Mouse (Mus musculus) embryonic facial prominence, embryonic 11.5 days (tissue): ENCODE measurements around the gene Pycr1. TPM values are rescaled to one million over a fixed set of nuclear protein-coding genes. Genes with fewer than 3 reads are reported as not detected.

Experiments
- ATAC-seq: fragments of 200-750 bp; cut with Nextera tagmentation; replicated peaks from 2 replicates; pipeline ENCODE4 v1.8.0; 2017; ENCODE audit warnings: low read depth; ENCODE audit not compliant: insufficient number of reproducible peaks, low FRiP score, low TSS enrichment
- DNase-seq: peaks from one replicate; pipeline ENCODE4 v3.0.0-alpha.2; 2015; ENCODE audit warnings: low spot score
- H3K27ac ChIP-seq: fragments of 300-500 bp; sonication (generic); replicated peaks from 2 replicates; pipeline ENCODE4 v1.5.1; 2014; ENCODE audit warnings: mild to moderate bottlenecking, low read depth, low read length, control low read depth
- H3K27me3 ChIP-seq: fragments of 300-500 bp; sonication (generic); 2 replicates; pipeline ENCODE4 v1.6.1; 2014; ENCODE audit warnings: mild to moderate bottlenecking, low read length, moderate library complexity, mixed read lengths; ENCODE audit not compliant: control insufficient read depth, insufficient read depth
- H3K36me3 ChIP-seq: fragments of 300-500 bp; sonication (generic); replicated peaks from 2 replicates; pipeline ENCODE4 v1.6.1; 2014; ENCODE audit warnings: low read depth, mild to moderate bottlenecking, low read length, moderate library complexity, mixed read lengths; ENCODE audit not compliant: control insufficient read depth, insufficient read depth
- H3K4me1 ChIP-seq: fragments of 300-500 bp; sonication (generic); 2 replicates; pipeline ENCODE4 v1.6.1; 2014; ENCODE audit warnings: low read length, mixed read lengths; ENCODE audit not compliant: control insufficient read depth, insufficient read depth
- H3K4me2 ChIP-seq: fragments of 300-500 bp; sonication (generic); 2 replicates; pipeline ENCODE4 v1.6.1; 2014; ENCODE audit warnings: low read depth, mild to moderate bottlenecking, control low read depth, low read length, moderate library complexity
- H3K4me3 ChIP-seq: fragments of 300-500 bp; sonication (generic); 2 replicates; pipeline ENCODE4 v1.5.1; 2014; ENCODE audit warnings: low read depth, low read length, control low read depth
- H3K9ac ChIP-seq: fragments of 300-500 bp; sonication (generic); replicated peaks from 2 replicates; pipeline ENCODE4 v1.6.1; 2014; ENCODE audit warnings: mild to moderate bottlenecking, control low read depth, low read length
- H3K9me3 ChIP-seq: fragments of 300-500 bp; sonication (generic); replicated peaks from 2 replicates; pipeline ENCODE4 v1.6.1; 2016; ENCODE audit warnings: mild to moderate bottlenecking, low read length, inconsistent platforms, mixed read lengths; ENCODE audit not compliant: control insufficient read depth
- WGBS: fragments of 180-500 bp; shearing (Covaris S2); extraction: QIAGEN DNeasy Blood & Tissue Kit; methylation state at CpG from one replicate; pipeline ENCODE4 v1.1.7; 2014; 5-methylcytosine and 5-hydroxymethylcytosine counted together
- polyA plus RNA-seq: library from polyadenylated mRNA; unstranded; fragments of >200 nt; fragmentation: Nextera tagmentation; extraction: Ambion mirVana; gene quantifications from 2 replicates; pipeline ENCODE4 v1.2.1, GENCODE M21; 2014

The Pycr1 gene
- polyA plus RNA-seq, 1 experiment from 2014 or later, result 27.1 TPM

DNA sequence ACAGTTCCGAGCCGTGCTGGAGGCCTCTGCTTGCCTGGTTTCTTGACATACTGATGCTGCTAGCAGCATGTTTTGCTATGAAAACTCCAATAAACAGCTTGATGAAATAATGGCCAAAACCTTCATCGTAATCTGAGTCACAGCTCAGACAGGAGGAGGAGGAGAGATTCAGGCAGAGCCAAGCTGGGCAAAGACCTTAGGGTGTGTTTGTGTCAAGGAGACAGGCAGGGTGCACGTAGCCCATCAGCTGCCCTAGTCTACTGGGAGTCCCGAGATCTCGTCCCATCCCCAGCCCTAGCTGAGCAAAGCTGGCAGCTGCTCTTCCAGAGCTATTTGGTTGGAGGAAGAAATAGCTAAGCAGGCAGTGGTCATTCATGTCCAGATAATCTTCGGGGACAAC, 37.9 kb downstream of the Pycr1 start:
- WGBS, result 95% methylated on average over 7 of the region's 7 CpGs
- Histone ChIP-seq H3K4me1 (peaks cover 5% of the 10 kb centered on the region), H3K27me3 (peaks cover 3% of the 10 kb centered on the region; the same call in 1 of the 2 replicates), H3K4me2 (no peak overlapping the region), H3K9ac (no peak overlapping the region), H3K4me3 (no peak overlapping the region), H3K9me3 (no peaks in the 10 kb centered on the region), H3K27ac (no peak overlapping the region), H3K36me3 (no peaks in the 10 kb centered on the region; the same call in 1 of the 2 replicates)
- ATAC-seq (no peak), DNase-seq (no peak)

DNA sequence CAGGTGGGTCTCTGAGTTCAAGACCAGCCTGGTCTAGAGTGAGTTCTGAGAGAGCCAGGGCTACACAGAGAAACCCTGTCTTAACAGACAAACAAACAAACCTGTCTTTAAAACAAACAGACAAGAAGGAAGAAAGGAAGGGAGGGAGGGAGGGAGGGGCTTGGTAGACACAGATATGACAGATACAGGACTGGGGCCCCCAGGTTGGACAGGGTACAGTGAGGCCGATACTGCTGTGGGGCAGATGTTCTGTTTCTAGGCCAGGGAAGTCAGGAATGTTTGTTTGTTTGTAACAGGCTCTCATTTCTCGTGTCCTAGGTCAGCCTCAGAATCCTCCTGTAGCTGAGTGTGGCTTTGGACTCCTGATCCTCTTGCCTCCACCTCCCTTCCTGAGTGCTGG, 40.0 kb downstream of the Pycr1 start:
- peaks cover 3% of the 10 kb centered on the region; the same call in 1 of the 2 replicates for H3K27me3 ChIP-seq
- no peak overlapping the region for H3K4me2 ChIP-seq
- H3K9ac ChIP-seq, result no peak overlapping the region
- peaks cover 5% of the 10 kb centered on the region for H3K4me1 ChIP-seq
- no peak overlapping the region for H3K4me3 ChIP-seq
- ATAC-seq (no peak), DNase-seq (no peak)
- 83% methylated on average over 2 of the region's 2 CpGs for WGBS
- H3K9me3 ChIP-seq, result no peaks in the 10 kb centered on the region
- H3K27ac ChIP-seq, result no peak overlapping the region
- no peaks in the 10 kb centered on the region; the same call in 1 of the 2 replicates for H3K36me3 ChIP-seq

DNA sequence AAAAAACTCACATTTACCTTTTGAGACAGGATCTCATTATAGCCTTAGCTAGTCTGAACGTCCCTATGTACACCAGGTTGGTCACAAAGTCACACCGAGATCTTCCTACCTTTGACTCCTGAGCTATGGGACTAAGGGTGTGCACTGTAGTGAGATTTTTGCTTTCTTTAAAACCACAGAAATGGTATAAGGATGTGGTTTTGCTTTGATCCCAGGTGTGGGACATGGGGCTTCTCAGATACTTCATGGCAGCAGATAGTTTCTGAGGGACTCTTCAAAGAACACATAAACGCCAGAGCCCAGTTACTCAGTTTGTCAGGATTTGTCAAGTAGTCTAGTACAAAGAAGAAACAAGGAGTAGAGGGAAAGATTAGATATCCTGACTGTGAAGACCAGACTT, 42.9 kb downstream of the Pycr1 start:
- ATAC-seq (no peak), DNase-seq (no peak)
- no peaks in the 10 kb centered on the region for H3K9me3 ChIP-seq
- H3K4me3 ChIP-seq, result no peak overlapping the region
- no peak overlapping the region for H3K9ac ChIP-seq
- no peaks in the 10 kb centered on the region; the same call in none of the 2 replicates for H3K36me3 ChIP-seq
- H3K27me3 ChIP-seq, result no peaks in the 10 kb centered on the region
- 94% methylated on average over 3 of the region's 3 CpGs for WGBS
- no peak overlapping the region for H3K27ac ChIP-seq
- H3K4me2 ChIP-seq, result no peak overlapping the region
- H3K4me1 ChIP-seq, result peaks cover 2% of the 10 kb centered on the region

DNA sequence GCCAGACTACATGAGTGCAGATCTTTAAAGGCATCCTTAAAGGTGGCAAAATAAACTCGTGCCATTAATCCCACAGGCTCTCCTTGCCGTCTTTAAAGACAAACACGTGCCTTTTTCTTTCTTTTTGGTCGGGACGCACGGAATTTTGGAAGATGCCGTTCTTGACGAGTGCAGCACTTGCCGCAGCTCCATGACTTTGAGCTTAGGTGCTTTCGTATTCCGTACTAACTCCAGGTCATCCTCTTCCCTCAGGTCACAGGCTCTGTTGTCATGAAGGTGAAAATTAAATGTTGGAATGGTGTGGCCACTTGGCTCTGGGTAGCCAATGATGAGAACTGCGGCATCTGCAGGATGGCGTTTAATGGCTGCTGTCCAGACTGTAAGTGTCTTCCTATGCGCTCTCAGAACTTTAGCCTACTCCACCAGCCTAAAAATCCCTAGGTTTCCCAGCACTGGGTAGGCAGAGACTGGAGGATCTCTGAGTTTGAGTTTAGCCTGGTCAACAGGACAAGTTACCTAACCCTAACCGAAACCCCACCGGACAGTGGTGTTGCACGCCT, 44.5 kb downstream of the Pycr1 start:
- Histone ChIP-seq H3K4me3 (peak overlapping the region; percentile 99), H3K36me3 (peaks cover 6% of the 10 kb centered on the region), H3K4me2 (peak overlapping the region; percentile 94), H3K4me1 (peaks cover 2% of the 10 kb centered on the region), H3K9me3 (no peaks in the 10 kb centered on the region), H3K27me3 (no peaks in the 10 kb centered on the region), H3K9ac (peak overlapping the region; percentile 61), H3K27ac (peak overlapping the region; percentile 38; the same call in 1 of the 2 replicates)
- no peak for ATAC-seq
- WGBS, result 50% methylated on average over 17 of the region's 17 CpGs
- no peak for DNase-seq

DNA sequence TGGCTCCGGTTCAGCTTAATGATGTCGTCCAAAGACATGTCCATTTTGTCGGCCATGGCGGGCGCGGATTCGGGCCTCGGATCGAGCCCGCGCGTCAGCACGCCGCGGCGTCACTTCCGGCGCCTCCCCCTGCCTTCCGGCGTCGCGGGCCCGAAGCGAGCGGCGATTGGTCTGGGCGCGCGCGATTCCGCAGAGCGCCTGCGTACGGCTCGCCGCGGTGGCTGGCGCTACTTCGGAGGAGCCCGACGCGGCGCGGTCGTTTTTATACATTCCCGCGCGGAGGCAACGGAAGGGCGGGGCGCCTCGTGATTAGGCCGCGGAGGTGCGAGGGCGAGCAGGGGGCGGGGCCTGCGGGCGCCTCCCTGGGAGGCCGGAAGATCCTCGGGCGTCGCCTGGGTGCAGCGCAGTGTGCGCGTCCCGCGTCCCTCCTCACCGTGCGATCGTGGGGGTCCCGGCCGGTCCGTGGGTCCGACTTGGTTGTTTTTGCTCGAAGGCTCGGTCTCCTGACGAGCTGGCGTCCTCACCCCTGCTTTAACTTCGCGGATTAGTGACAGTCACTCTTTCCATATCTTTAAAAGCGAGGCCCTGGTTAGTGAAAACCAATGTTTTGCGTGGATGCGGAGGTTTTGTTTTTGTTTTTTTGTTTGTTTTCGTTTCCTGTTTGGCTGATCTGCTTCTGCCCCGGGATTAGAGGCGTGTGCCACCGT, 45.1 kb downstream of the Pycr1 start, which contains the start of the genes Alyref and Anapc11:
Alyref (minus strand) TSS at position 83 of the 707 bp plus-strand sequence.
Anapc11 (plus strand) TSS at position 139 of the 707 bp plus-strand sequence.
- no peaks in the 10 kb centered on the region for H3K27me3 ChIP-seq
- WGBS, result under 1% methylated on average over 83 of the region's 88 CpGs
- peak; percentile 95 for ATAC-seq

DNA sequence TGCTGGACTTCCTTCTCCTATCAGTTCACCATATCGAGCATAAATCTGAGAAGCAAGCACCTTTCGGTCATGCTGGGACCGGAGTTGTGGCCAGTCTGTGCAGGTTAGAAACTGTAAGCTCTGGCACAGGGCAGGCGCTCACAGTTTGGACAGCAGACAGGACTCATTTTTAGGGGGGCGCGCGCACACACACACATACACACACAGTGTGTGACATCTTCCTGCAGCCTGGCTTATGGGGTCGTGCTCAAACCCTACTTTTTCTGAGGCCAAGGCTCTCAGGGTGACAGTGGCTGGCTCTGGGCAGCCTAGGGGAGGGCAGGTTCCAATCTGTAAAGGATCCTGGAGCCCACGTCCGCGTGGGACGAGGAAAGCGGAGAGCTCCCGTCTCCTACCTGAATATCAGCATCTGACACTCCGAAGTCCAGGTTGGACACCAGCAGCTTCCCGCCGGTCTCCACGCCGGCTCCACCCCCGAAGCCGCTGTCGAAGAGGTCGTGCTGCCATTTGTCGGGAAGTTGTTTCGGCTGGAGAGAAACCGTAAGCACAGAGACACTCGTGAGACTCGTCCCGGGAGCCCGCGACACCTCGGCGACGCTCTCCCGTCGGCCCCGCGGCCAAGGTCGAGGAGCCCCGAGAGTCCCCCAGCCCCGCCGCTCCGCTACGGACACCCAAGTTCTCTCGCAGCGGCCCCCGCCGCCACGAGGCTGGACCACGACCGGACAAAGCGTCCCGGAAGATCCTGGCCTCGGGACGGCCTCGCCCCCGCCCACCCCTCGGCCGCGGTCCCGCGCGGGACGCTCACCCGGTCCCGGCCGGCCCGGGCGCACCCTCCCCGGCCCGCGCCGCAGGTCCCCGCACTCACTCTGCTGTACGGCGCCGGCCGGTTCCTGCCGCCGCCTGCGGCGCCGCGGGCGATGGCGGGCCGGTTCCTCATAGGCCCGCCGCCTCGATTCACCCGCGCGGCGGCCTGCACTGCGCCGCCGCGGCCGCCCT, 46.0 kb downstream of the Pycr1 start:
- 6% methylated on average over 69 of the region's 99 CpGs for WGBS
- H3K9ac ChIP-seq, result peak overlapping the region; percentile 99
- peaks cover 2% of the 10 kb centered on the region for H3K4me1 ChIP-seq
- peak; percentile 61 for ATAC-seq
- peaks cover 6% of the 10 kb centered on the region for H3K36me3 ChIP-seq
- peak overlapping the region; percentile 99 for H3K4me3 ChIP-seq
- H3K9me3 ChIP-seq, result no peaks in the 10 kb centered on the region
- H3K27ac ChIP-seq, result peak overlapping the region; percentile 87
- peak overlapping the region; percentile 94 for H3K4me2 ChIP-seq
- H3K27me3 ChIP-seq, result no peaks in the 10 kb centered on the region
- no peak for DNase-seq

More for the DNA sequence above, 45.1 kb downstream of the Pycr1 start, which contains the start of the genes Alyref and Anapc11:
- Histone ChIP-seq H3K27ac (peak within 1 kb of the TSS; percentile 87), H3K4me3 (peak within 1 kb of the TSS; percentile 99), H3K9me3 (no peaks in the 10 kb centered on the region), H3K4me1 (peaks cover 2% of the 10 kb centered on the region), H3K36me3 (peaks cover 6% of the 10 kb centered on the region), H3K9ac (peak within 1 kb of the TSS; percentile 99), H3K4me2 (peak within 1 kb of the TSS; percentile 94)
- DNase-seq, result peak; percentile 98

DNA sequence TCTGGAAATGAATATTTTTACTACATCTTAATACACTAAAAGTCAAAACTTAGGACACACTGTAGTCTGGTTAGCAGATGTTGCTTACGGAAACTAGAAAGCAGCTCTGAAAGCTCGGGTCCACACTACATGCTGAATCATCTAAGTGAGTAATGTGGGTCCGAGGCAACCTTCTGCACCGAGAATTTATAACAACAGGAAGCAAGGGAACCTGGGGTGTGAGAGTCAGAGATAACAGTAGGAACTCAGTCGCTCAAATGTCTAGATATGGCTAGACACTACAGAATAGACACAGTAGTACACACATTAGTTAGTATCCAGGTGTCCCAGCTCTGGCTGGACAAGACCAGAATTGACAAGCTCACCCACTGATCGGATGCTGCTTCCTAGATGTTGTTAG, 55.0 kb downstream of the Pycr1 start:
- no peak overlapping the region for H3K4me3 ChIP-seq
- no peak overlapping the region for H3K9ac ChIP-seq
- H3K36me3 ChIP-seq, result peaks cover 14% of the 10 kb centered on the region
- no peak overlapping the region for H3K27ac ChIP-seq
- no peaks in the 10 kb centered on the region for H3K4me1 ChIP-seq
- H3K27me3 ChIP-seq, result no peaks in the 10 kb centered on the region
- 95% methylated on average over 6 of the region's 6 CpGs for WGBS
- ATAC-seq (no peak), DNase-seq (no peak)
- H3K4me2 ChIP-seq, result no peak overlapping the region
- peaks cover 3% of the 10 kb centered on the region for H3K9me3 ChIP-seq
